Mouse (Mus musculus) CH12.LX (cell line): Measurements from ENCODE around the gene Sephs2. TPM values are rescaled to one million over a fixed set of nuclear protein-coding genes. Genes with fewer than 3 reads are reported as not detected.

ENCODE experiments used
- DNase-seq: peaks from one replicate; pipeline ENCODE4 v3.0.0-alpha.2; 2013; ENCODE audit errors: extremely low read depth
- H3K27ac ChIP-seq: 2 replicates; pipeline ENCODE4 v1.5.1; 2012; ENCODE audit warnings: low read depth, mild to moderate bottlenecking, control low read depth, moderate library complexity; ENCODE audit not compliant: insufficient read depth
- H3K27me3 ChIP-seq: replicated peaks from 2 replicates; pipeline ENCODE3; 2012; ENCODE audit warnings: inconsistent platforms
- H3K36me3 ChIP-seq, 2 experiments: replicated peaks in 1 of 2; 2 replicates each; pipeline versions ENCODE3 to v1.6.1; 2012; ENCODE audit warnings: inconsistent platforms in 1 of 2, low read length in 1 of 2, mild to moderate bottlenecking in 1 of 2, mixed read lengths in 1 of 2, moderate library complexity in 1 of 2; ENCODE audit not compliant: control insufficient read depth in 1 of 2, insufficient read depth in 1 of 2
- H3K4me1 ChIP-seq, 2 experiments: 2 replicates each; pipeline ENCODE4 v1.6.1; 2012; ENCODE audit warnings: inconsistent platforms in 1 of 2, moderate library complexity in 1 of 2; ENCODE audit not compliant: insufficient read depth in 2 of 2, control insufficient read depth in 1 of 2
- H3K4me2 ChIP-seq: 2 replicates; pipeline ENCODE4 v1.6.1; 2012; ENCODE audit warnings: low read depth, mild to moderate bottlenecking, control low read depth; ENCODE audit not compliant: poor library complexity, insufficient read depth, severe bottlenecking
- H3K4me3 ChIP-seq, 3 experiments: fragments of 150-350 bp in 1 of 3; sonication (generic) in 1 of 3; replicated peaks in 1 of 3; 2 replicates each; pipeline versions ENCODE3 to v1.5.1; 2011 to 2012; ENCODE audit warnings: low read depth in 2 of 3, low read length in 2 of 3, mild to moderate bottlenecking in 2 of 3, moderate library complexity in 2 of 3, control low read depth in 1 of 3, improper control_type of control experiment in 1 of 3, inconsistent platforms in 1 of 3, mixed read lengths in 1 of 3; ENCODE audit not compliant: poor library complexity in 1 of 3
- H3K79me2 ChIP-seq: replicated peaks from 2 replicates; pipeline ENCODE4 v1.6.1; 2012; ENCODE audit warnings: mild to moderate bottlenecking, moderate library complexity; ENCODE audit not compliant: control insufficient read depth, poor library complexity, insufficient read depth, severe bottlenecking; ENCODE audit errors: extremely low read depth
- H3K9ac ChIP-seq: 2 replicates; pipeline ENCODE4 v1.6.1; 2012; ENCODE audit warnings: low read depth, mild to moderate bottlenecking, control low read depth, moderate library complexity; ENCODE audit not compliant: insufficient read depth
- H3K9me3 ChIP-seq: replicated peaks from 2 replicates; pipeline ENCODE3; 2012; ENCODE audit warnings: low read length, inconsistent platforms, mixed read lengths
- BHLHE40 ChIP-seq: IDR thresholded peaks from 2 replicates; pipeline ENCODE4 v1.6.1; 2011; ENCODE audit warnings: mild to moderate bottlenecking, low read depth, low read length, improper control_type of control experiment
- CHD1 ChIP-seq: IDR thresholded peaks from 2 replicates; pipeline ENCODE4 v1.6.1; 2012; ENCODE audit warnings: low read depth, low read length, improper control_type of control experiment, inconsistent platforms
- CHD2 ChIP-seq: IDR thresholded peaks from 2 replicates; pipeline ENCODE4 v1.6.1; 2011; ENCODE audit warnings: low read length, improper control_type of control experiment
- CTCF ChIP-seq, 2 experiments: IDR thresholded peaks in 1 of 2; conservative IDR thresholded peaks in 1 of 2; 2 replicates each; pipeline ENCODE4 v1.5.1; 2011 to 2012; ENCODE audit warnings: low read depth in 2 of 2, low read length in 2 of 2, improper control_type of control experiment in 1 of 2, inconsistent platforms in 1 of 2, mild to moderate bottlenecking in 1 of 2, moderate library complexity in 1 of 2
- E2F4 ChIP-seq: IDR thresholded peaks from 2 replicates; pipeline ENCODE4 v1.6.1; 2011; ENCODE audit warnings: low read depth, low read length, improper control_type of control experiment; ENCODE audit not compliant: insufficient replicate concordance
- ELF1 ChIP-seq: IDR thresholded peaks from 2 replicates; pipeline ENCODE4 v1.6.1; 2014; ENCODE audit warnings: low read depth, mild to moderate bottlenecking, inconsistent platforms, low read length, improper control_type of control experiment
- EP300 ChIP-seq: IDR thresholded peaks from 2 replicates; pipeline ENCODE4 v1.6.1; 2011; ENCODE audit warnings: low read length, improper control_type of control experiment
- ETS1 ChIP-seq: conservative IDR thresholded peaks from 2 replicates; pipeline ENCODE4 v1.6.1; 2012; ENCODE audit warnings: low read depth, mild to moderate bottlenecking, inconsistent platforms, low read length, improper control_type of control experiment, moderate library complexity
- GABPA ChIP-seq: IDR thresholded peaks from 2 replicates; pipeline ENCODE4 v1.6.1; 2012; ENCODE audit warnings: low read depth, low read length, improper control_type of control experiment, inconsistent platforms; ENCODE audit not compliant: insufficient replicate concordance
- HCFC1 ChIP-seq: IDR thresholded peaks from 2 replicates; pipeline ENCODE4 v1.6.1; 2012; ENCODE audit warnings: low read depth, mild to moderate bottlenecking, inconsistent platforms, low read length, improper control_type of control experiment
- IRF4 ChIP-seq: IDR thresholded peaks from 2 replicates; pipeline ENCODE4 v1.6.1; 2014; ENCODE audit warnings: low read depth, mild to moderate bottlenecking, inconsistent platforms, low read length, improper control_type of control experiment
- JUND ChIP-seq: conservative IDR thresholded peaks from 2 replicates; pipeline ENCODE4 v1.6.1; 2011; ENCODE audit warnings: low read depth, low read length, improper control_type of control experiment
- MAFK ChIP-seq: IDR thresholded peaks from 2 replicates; pipeline ENCODE4 v1.6.1; 2011; ENCODE audit warnings: low read length, improper control_type of control experiment; ENCODE audit not compliant: insufficient replicate concordance
- MAX ChIP-seq: IDR thresholded peaks from 2 replicates; pipeline ENCODE4 v1.6.1; 2011; ENCODE audit warnings: low read length, improper control_type of control experiment
- MXI1 ChIP-seq: IDR thresholded peaks from 2 replicates; pipeline ENCODE4 v1.6.1; 2011; ENCODE audit warnings: mild to moderate bottlenecking, low read depth, low read length, improper control_type of control experiment
- NRF1 ChIP-seq: IDR thresholded peaks from 2 replicates; pipeline ENCODE4 v1.6.1; 2014; ENCODE audit warnings: low read depth, mild to moderate bottlenecking, inconsistent platforms, low read length, improper control_type of control experiment, moderate library complexity
- PAX5 ChIP-seq: IDR thresholded peaks from 2 replicates; pipeline ENCODE4 v1.6.1; 2012; ENCODE audit warnings: low read length, inconsistent platforms, mixed read lengths
- POLR2A ChIP-seq: IDR thresholded peaks from 2 replicates; pipeline ENCODE4 v1.6.1; 2011; ENCODE audit warnings: low read depth, mild to moderate bottlenecking, improper control_type of control experiment, low read length
- POLR2AphosphoS2 ChIP-seq: IDR thresholded peaks from 2 replicates; pipeline ENCODE4 v1.6.1; 2011; ENCODE audit warnings: low read depth, low read length, improper control_type of control experiment
- RAD21 ChIP-seq: IDR thresholded peaks from 2 replicates; pipeline ENCODE4 v1.6.1; 2011; ENCODE audit warnings: low read depth, mild to moderate bottlenecking, low read length, improper control_type of control experiment, moderate library complexity
- RCOR1 ChIP-seq: conservative IDR thresholded peaks from 2 replicates; pipeline ENCODE4 v1.6.1; 2012; ENCODE audit warnings: low read depth, mild to moderate bottlenecking, inconsistent platforms, low read length, improper control_type of control experiment
- TBP ChIP-seq: conservative IDR thresholded peaks from 2 replicates; pipeline ENCODE4 v1.6.1; 2011; ENCODE audit warnings: low read depth, low read length, improper control_type of control experiment
- TCF12 ChIP-seq: IDR thresholded peaks from 2 replicates; pipeline ENCODE4 v1.6.1; 2014; ENCODE audit warnings: low read depth, mild to moderate bottlenecking, inconsistent platforms, low read length, improper control_type of control experiment
- USF1 ChIP-seq: IDR thresholded peaks from 2 replicates; pipeline ENCODE4 v1.6.1; 2014; ENCODE audit warnings: low read depth, mild to moderate bottlenecking, inconsistent platforms, low read length, improper control_type of control experiment
- USF2 ChIP-seq: conservative IDR thresholded peaks from 2 replicates; pipeline ENCODE4 v1.6.1; 2011; ENCODE audit warnings: low read depth, low read length, improper control_type of control experiment
- ZC3H11A ChIP-seq: IDR thresholded peaks from 2 replicates; pipeline ENCODE4 v1.6.1; 2012; ENCODE audit warnings: low read depth, mild to moderate bottlenecking, inconsistent platforms, low read length, improper control_type of control experiment
- ZKSCAN1 ChIP-seq: IDR thresholded peaks from 2 replicates; pipeline ENCODE4 v1.6.1; 2012; ENCODE audit warnings: low read depth, inconsistent platforms, low read length, improper control_type of control experiment, borderline replicate concordance
- ZMIZ1 ChIP-seq: IDR thresholded peaks from 2 replicates; pipeline ENCODE4 v1.6.1; 2012; ENCODE audit warnings: low read depth, mild to moderate bottlenecking, inconsistent platforms, low read length, improper control_type of control experiment
- dilution Hi-C: fragments of 300-500 bp; cut with MboI; formaldehyde crosslinking; loops from 2 replicates; pipeline ENCODE4 v1.14.3; 2020; ENCODE audit warnings: low sequenced_read_pairs; ENCODE audit not compliant: extremely low pct_unique_long_range_greater_than_20kb, extremely low pct_ligation_motif_present
- in situ Hi-C: fragments of 300-500 bp; cut with MboI; formaldehyde crosslinking; loops from 3 replicates; pipeline ENCODE4 v1.14.3; 2019; ENCODE audit warnings: low sequenced_read_pairs, low pct_ligation_motif_present, low pct_unique_long_range_greater_than_20kb, mixed read lengths
- polyA plus RNA-seq: library from polyadenylated mRNA; unstranded; fragments of >175 nt; gene quantifications from 2 replicates; pipeline ENCODE4 v1.2.1, GENCODE M21; 2012; ENCODE audit warnings: low read depth; ENCODE audit not compliant: insufficient read length
- total RNA-seq, 2 experiments: library from RNA; depleted of rRNA; stranded (reverse); fragments of 300-350 nt in 1 of 2; fragments of >200 nt in 1 of 2; gene quantifications; 2 replicates each; pipeline ENCODE4 v1.2.3; 2012 to 2014

Sephs2 gene
- total and polyA plus RNA-seq, 3 experiments, result 159 to 209 (median 203) TPM

GRCm38 (mm10) chr7:127262218-127262961, 11.5 kb downstream of the Sephs2 start:
- dilution Hi-C loops (no loop called here), in situ Hi-C loops (loop anchor here (10.0 kb wide), 1 partner anchor 72 kb away; no protein-coding TSS in a partner anchor)
- Histone ChIP-seq H3K79me2 (peaks cover 15% of the 10 kb centered on the region), H3K4me1 (peaks cover 9 to 26% of the 10 kb centered on the region in 2 experiments; a peak in 3 of 4 replicates), H3K27me3 (no peaks in the 10 kb centered on the region), H3K9ac (no peak overlapping the region), H3K9me3 (no peaks in the 10 kb centered on the region), H3K27ac (no peak overlapping the region), H3K36me3 (peaks cover 4 to 18% of the 10 kb centered on the region in 2 experiments), H3K4me3 (no peak overlapping the region), H3K4me2 (no peak overlapping the region)
- TF ChIP-seq BHLHE40, result no peak
- no peak for TF ChIP-seq GABPA
- no peak for TF ChIP-seq TCF12
- no peak for TF ChIP-seq JUND
- TF ChIP-seq PAX5, result no peak
- no peak for TF ChIP-seq ETS1
- TF ChIP-seq EP300, result no peak
- no peak for TF ChIP-seq ELF1
- no peak for TF ChIP-seq USF1
- no peak for TF ChIP-seq NRF1
- TF ChIP-seq USF2, result no peak
- no peak for TF ChIP-seq CHD2
- TF ChIP-seq RCOR1, result no peak
- TF ChIP-seq TBP, result no peak
- no peak for TF ChIP-seq ZKSCAN1
- no peak for TF ChIP-seq ZMIZ1
- TF ChIP-seq E2F4, result no peak
- DNase-seq, result no peak

- H3K4me1 ChIP-seq, result peaks cover 9 to 36% of the 10 kb centered on the region in 2 experiments; a peak in 3 of 4 replicates
- peak; percentile 99 for DNase-seq
- H3K79me2 ChIP-seq, result peaks cover 15% of the 10 kb centered on the region
- peaks cover 19 to 35% of the 10 kb centered on the region in 2 experiments for H3K36me3 ChIP-seq
- H3K27me3 ChIP-seq, result no peaks in the 10 kb centered on the region
- no peak within 1 kb of the TSS for H3K27ac ChIP-seq
- in situ Hi-C loops, result loop anchor here (10.0 kb wide), 1 partner anchor 74 kb away; no protein-coding TSS in a partner anchor
- peak within 1 kb of the TSS; percentile 64 for H3K4me2 ChIP-seq
- peak within 1 kb of the TSS; percentile 56 for H3K9ac ChIP-seq
- dilution Hi-C loops, result no loop called here
- H3K9me3 ChIP-seq, result no peaks in the 10 kb centered on the region
- H3K4me3 ChIP-seq, result peak within 1 kb of the TSS; percentile 66 to 76 (median 66)
- TF ChIP-seq BHLHE40, result peak; percentile 69
- peak; percentile 42 to 94 for TF ChIP-seq CTCF (conservative IDR thresholded peaks at IDR 0.05 in 1 of 2, IDR thresholded peaks at IDR 0.05 in 1 of 2; ENCODE audit: low read depth in 2 of 2, low read length in 2 of 2)
- TF ChIP-seq MAX, result peak; percentile 90
- TF ChIP-seq POLR2AphosphoS2, result no peak
- no peak for TF ChIP-seq RCOR1
- TF ChIP-seq ZKSCAN1, result no peak
- no peak for TF ChIP-seq PAX5
- TF ChIP-seq USF2, result no peak
- TF ChIP-seq ETS1, result no peak
- TF ChIP-seq POLR2A, result peak; percentile 88
- TF ChIP-seq USF1, result no peak
- TF ChIP-seq CHD1, result no peak
- peak; percentile 93 for TF ChIP-seq ELF1
- TF ChIP-seq RAD21, result peak; percentile 94
- peak; percentile 52; the same call in 1 of the 2 replicates for TF ChIP-seq ZC3H11A
- TF ChIP-seq TBP, result 0 out of 2 replicates have a peak, but pooled peaks have one; percentile 34
- TF ChIP-seq GABPA, result no peak
- TF ChIP-seq HCFC1, result peak; percentile 77
- peak; percentile 89 for TF ChIP-seq MXI1
- TF ChIP-seq MAFK, result no peak
- peak; percentile 87 for TF ChIP-seq IRF4
- peak; percentile 72; the same call in 1 of the 2 replicates for TF ChIP-seq E2F4
Measured at GRCm38 (mm10) chr7:127260309-127261111, 13.3 kb downstream of the Sephs2 start, which contains the start of gene Dctpp1. Dctpp1 (minus strand) TSS chr7:127260709.
